Mouse (Mus musculus): Measurements from ENCODE around the gene Trpv4. TPM values are rescaled to one million over a fixed set of nuclear protein-coding genes. Genes with fewer than 3 reads are reported as not detected.

The Trpv4 gene
- total RNA-seq, 2 experiments from 2014 or later, result 5.0 to 6.4 TPM

Other genes starting within 250 kb of the Trpv4 start
- 10 to 100 TPM; 22.3 to 26.3 TPM for gene Mmab, start 214.4 kb downstream of the Trpv4 start, total RNA-seq (2021)
- gene Mvk, start 214.2 kb downstream of the Trpv4 start, total RNA-seq (2021), result 1 to 10 TPM; 9.2 TPM
- 1 to 10 TPM; 2.6 to 3.3 TPM for gene Fam222a, start 90.4 kb downstream of the Trpv4 start, total RNA-seq (2021)
- gene Gltp, start 32.6 kb upstream of the Trpv4 start, total RNA-seq (2021), result 10 to 100 TPM; 16.9 to 20.0 TPM
- 1 to 10 TPM; 4.1 to 4.6 TPM for gene Tchp, start 49.3 kb upstream of the Trpv4 start, total RNA-seq (2021)
- gene Ankrd13a, start 116.3 kb upstream of the Trpv4 start, total RNA-seq (2021), result 10 to 100 TPM; 30.6 to 35.8 TPM
- 10 to 100 TPM; 20.7 to 26.7 TPM for gene Git2, start 117.1 kb upstream of the Trpv4 start, total RNA-seq (2021)
- 1 to 10 TPM; 4.0 to 4.5 TPM for gene 1500011B03Rik, start 165.0 kb upstream of the Trpv4 start, total RNA-seq (2021)
- not detected for gene 4930519G04Rik, start 195.2 kb upstream of the Trpv4 start, total RNA-seq (2021)
- not detected for gene Gm9936, start 200.3 kb upstream of the Trpv4 start, total RNA-seq (2021)
- 1 to 10 TPM; 5.0 TPM for gene Oasl2, start 238.5 kb upstream of the Trpv4 start, total RNA-seq (2021)

Measured in heart, adult 18-20 months (tissue).